Mouse (Mus musculus): ENCODE measurements around the gene Mrpl52. TPM values are rescaled to one million over a fixed set of nuclear protein-coding genes. Genes with fewer than 3 reads are reported as not detected.

Mrpl52 gene
- polyA plus RNA-seq, 1 experiment from 2014 or later, result 231 TPM

DNA sequence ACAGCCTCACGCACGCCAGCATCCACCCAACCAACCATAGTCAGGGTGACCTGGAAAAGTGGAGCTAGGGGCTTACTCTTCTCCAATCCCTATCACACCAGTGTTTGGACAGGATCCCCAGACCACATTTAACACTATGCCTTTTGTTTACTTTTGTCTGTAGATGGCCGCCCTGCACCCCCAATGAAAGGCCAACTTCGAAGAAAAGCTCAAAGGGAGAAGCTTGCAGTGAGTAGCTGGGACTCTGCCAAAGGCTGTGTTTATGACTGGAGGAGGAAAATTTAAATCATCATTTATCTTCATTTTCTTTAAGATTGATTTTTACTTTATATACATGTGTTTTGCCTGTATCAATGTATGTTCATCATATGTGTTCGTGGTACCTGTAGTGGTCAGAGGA is 1.7 kb downstream of the Mrpl52 start:
- no peak overlapping the region for H3K4me2 ChIP-seq (replicated peaks; ENCODE audit: low read depth, low read length)
- DNase-seq (ENCODE audit: low spot score), result no peak
- no peak overlapping the region for H3K4me3 ChIP-seq (ENCODE audit: low read depth, low read length)
- H3K36me3 ChIP-seq (ENCODE audit: control insufficient read depth, insufficient read depth, low read length), result no peaks in the 10 kb centered on the region
- no peak overlapping the region for H3K27ac ChIP-seq (ENCODE audit: low read depth, low read length)
- H3K27me3 ChIP-seq (ENCODE audit: control insufficient read depth, insufficient read depth, low read length), result no peaks in the 10 kb centered on the region
- H3K9ac ChIP-seq (ENCODE audit: low read depth, low read length), result no peak overlapping the region
- no peak for ATAC-seq (ENCODE audit: low FRiP score)
- peaks cover 8% of the 10 kb centered on the region; the same call in 1 of the 2 replicates for H3K4me1 ChIP-seq (replicated peaks; ENCODE audit: control insufficient read depth, insufficient read depth, low read length)
- H3K9me3 ChIP-seq (ENCODE audit: control insufficient read depth, low read length), result no peaks in the 10 kb centered on the region
- 97% methylated on average over 5 of the region's 5 CpGs for WGBS

DNA sequence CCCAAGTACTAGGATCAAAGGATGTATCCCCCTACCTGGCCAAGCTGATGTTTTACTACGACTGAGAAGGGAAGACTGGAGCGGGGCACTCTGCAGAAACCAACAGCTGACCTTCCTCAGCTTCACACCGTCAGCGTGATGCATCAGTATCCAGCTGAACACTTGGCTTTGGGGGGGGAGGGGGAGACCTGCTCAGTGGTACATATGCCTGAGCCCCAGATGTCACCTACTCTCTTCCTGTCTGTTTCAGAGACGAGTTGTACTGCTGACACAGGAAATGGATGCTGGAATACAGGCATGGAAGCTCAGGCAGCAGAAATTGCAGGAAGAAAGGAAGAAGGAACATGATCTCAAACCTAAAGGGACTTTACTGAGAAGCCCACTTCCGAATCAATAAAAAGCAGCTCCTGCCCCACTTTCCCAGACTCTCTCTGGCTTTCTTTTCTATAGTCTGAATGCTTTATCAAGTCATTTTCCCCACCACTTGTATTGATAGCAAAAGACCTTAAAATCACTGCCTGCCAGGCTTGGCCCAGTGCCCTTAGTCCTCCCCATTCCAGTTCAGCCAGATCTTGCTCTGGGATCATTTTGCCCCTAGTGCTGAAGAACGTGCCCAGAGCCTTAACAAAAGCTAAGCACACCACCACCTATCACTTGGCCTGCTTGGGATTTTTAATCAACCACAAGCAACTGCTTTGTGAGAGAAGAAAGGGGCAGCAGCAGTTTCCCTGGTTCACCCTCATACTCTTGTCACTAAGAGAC is 2.8 kb downstream of the Mrpl52 start:
- DNase-seq (ENCODE audit: low spot score) (no peak), ATAC-seq (ENCODE audit: low FRiP score) (no peak)
- 0 out of 2 replicates have a peak overlapping the region, but pooled peaks have one; percentile 86 for H3K27ac ChIP-seq (ENCODE audit: low read depth, low read length)
- H3K27me3 ChIP-seq (ENCODE audit: control insufficient read depth, insufficient read depth, low read length), result no peaks in the 10 kb centered on the region
- 72% methylated on average over 7 of the region's 7 CpGs for WGBS
- H3K4me3 ChIP-seq (ENCODE audit: low read depth, low read length), result 0 out of 2 replicates have a peak overlapping the region, but pooled peaks have one; percentile 65
- H3K36me3 ChIP-seq (ENCODE audit: control insufficient read depth, insufficient read depth, low read length), result no peaks in the 10 kb centered on the region
- H3K4me2 ChIP-seq (replicated peaks; ENCODE audit: low read depth, low read length), result no peak overlapping the region
- H3K4me1 ChIP-seq (replicated peaks; ENCODE audit: control insufficient read depth, insufficient read depth, low read length), result peaks cover 10% of the 10 kb centered on the region; the same call in 1 of the 2 replicates
- H3K9ac ChIP-seq (ENCODE audit: low read depth, low read length), result peak overlapping the region; percentile 0; the same call in 1 of the 2 replicates
- no peaks in the 10 kb centered on the region for H3K9me3 ChIP-seq (ENCODE audit: control insufficient read depth, low read length)

DNA sequence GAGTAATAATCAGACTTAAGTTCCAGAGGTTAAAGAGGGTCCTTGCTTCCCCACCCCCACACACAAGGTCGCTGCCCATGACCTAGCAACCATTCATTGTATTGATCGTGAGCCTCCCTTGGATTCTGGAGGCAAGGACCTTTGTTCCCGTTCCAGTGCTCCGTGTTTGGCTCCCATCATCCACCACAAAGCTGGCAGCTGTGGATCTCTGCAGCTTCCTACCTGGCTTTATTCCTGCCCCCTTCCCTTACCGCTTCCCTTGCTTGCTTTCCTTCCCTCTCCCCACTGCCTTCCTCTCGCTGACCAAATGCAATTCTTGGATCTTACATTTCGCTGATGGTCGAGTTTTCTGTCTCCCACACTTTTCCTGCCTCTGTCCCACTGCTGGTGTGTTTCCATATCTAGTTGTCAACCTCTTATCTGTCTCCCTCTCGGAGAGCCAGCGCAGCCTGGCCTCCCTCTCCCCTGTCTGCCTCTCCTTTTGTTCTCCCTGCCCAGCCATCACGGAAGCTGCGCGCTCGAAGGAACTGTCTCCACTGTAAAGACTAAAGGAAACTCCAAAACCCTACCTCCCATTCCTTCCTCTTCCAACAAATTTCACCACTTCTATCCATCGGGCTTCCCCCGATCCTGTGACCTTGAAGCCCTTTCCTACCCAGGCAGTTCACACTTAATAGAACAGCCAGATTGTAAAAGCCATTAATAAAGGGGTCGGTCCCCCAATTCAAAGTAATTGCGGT is 3.9 kb downstream of the Mrpl52 start:
- peak overlapping the region; percentile 74 for H3K4me2 ChIP-seq (replicated peaks; ENCODE audit: low read depth, low read length)
- H3K36me3 ChIP-seq (ENCODE audit: control insufficient read depth, insufficient read depth, low read length), result no peaks in the 10 kb centered on the region
- H3K4me3 ChIP-seq (ENCODE audit: low read depth, low read length), result peak overlapping the region; percentile 65
- H3K4me1 ChIP-seq (replicated peaks; ENCODE audit: control insufficient read depth, insufficient read depth, low read length), result peaks cover 10% of the 10 kb centered on the region; the same call in 1 of the 2 replicates
- DNase-seq (ENCODE audit: low spot score) (peak; percentile 66), ATAC-seq (ENCODE audit: low FRiP score) (no peak)
- no peaks in the 10 kb centered on the region for H3K9me3 ChIP-seq (ENCODE audit: control insufficient read depth, low read length)
- peak overlapping the region; percentile 93 for H3K9ac ChIP-seq (ENCODE audit: low read depth, low read length)
- WGBS, result 2% methylated on average over 18 of the region's 18 CpGs
- H3K27me3 ChIP-seq (ENCODE audit: control insufficient read depth, insufficient read depth, low read length), result no peaks in the 10 kb centered on the region
- H3K27ac ChIP-seq (ENCODE audit: low read depth, low read length), result peak overlapping the region; percentile 86

DNA sequence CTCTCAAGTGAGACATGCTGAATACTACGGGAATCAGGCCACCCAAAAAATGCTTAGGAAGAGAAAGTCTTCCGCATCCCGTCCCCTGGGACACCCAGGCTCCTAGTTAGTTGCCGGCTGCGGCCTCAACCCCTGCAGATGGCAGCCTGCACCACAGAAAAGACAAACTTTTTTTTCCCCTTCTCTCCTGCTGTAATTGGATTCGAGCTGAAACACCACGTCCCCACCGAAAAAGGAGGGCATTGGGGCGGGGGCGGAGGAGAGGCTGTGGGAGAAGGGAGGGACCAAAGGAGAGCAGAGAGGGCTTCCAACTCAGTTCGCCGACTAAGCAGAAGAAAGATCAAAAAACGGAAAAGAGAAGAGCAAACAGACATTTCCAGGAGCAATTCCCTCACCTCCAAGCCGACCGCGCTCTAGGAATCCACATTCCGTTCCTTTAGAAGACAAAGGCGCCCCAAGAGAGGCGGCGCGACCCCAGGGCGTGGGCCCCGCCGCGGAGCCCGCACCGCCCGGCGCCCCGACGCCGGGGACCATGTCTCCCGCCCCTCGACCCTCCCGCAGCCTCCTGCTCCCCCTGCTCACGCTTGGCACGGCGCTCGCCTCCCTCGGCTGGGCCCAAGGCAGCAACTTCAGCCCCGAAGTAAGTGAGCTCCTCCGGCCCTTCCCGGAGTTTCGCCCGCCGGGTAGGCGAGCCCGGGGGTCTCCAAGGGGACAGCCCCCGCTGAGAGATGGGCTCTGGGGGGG is 4.8 kb downstream of the Mrpl52 start, which contains the start of gene Mmp14:
Gene Mmp14, plus strand, starts transcription at position 279 of the 744 bp plus-strand sequence.
- Histone ChIP-seq H3K9me3 (ENCODE audit: control insufficient read depth, low read length) (no peaks in the 10 kb centered on the region), H3K4me2 (replicated peaks; ENCODE audit: low read depth, low read length) (peak within 1 kb of the TSS; percentile 74), H3K36me3 (ENCODE audit: control insufficient read depth, insufficient read depth, low read length) (no peaks in the 10 kb centered on the region; the same call in 1 of the 2 replicates), H3K27me3 (ENCODE audit: control insufficient read depth, insufficient read depth, low read length) (no peaks in the 10 kb centered on the region), H3K9ac (ENCODE audit: low read depth, low read length) (peak within 1 kb of the TSS; percentile 93), H3K4me3 (ENCODE audit: low read depth, low read length) (peak within 1 kb of the TSS; percentile 65), H3K27ac (ENCODE audit: low read depth, low read length) (peak within 1 kb of the TSS; percentile 86), H3K4me1 (replicated peaks; ENCODE audit: control insufficient read depth, insufficient read depth, low read length) (peaks cover 10% of the 10 kb centered on the region; the same call in 1 of the 2 replicates)
- 0% methylated on average over 37 of the region's 49 CpGs for WGBS
- ATAC-seq (ENCODE audit: low FRiP score), result peak; percentile 39
- peak; percentile 76 for DNase-seq (ENCODE audit: low spot score)

DNA sequence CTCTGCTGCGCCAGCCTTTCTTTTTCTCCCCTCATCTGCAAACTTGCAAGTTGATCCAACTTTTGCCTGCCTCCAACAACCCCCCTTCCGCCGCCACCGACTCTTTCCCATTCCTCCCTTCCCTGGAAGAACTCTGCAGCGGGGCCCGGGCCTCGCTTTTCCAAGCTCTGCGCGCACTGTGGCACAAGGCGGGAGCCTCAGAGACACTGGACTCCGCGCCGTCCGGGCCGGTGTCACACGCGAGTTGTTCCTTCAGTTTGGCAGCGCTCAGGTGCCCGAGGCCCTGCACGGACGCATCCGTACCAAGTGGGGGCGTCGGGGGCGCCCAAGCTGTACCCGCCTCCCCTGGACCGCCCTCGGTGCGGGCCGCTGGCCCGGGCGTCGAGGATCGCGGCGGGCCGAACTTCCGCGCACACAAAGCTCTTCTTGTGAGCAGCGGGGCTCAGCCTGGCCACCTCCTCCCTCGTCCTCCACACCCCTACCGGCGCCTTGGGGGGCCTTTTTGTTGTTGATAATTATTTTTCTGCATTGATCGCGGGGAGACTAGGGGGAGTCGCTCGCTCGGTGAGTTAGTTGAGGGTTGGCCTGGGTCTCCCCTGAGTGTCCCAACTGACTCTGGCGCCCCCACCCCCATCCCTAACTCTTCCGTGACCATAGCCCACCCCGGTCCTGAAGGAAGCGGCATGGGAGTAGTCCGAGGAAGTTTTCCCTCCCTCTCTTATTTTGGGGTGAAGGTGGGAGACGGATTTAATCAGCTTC is 5.5 kb downstream of the Mrpl52 start:
- Histone ChIP-seq H3K27me3 (ENCODE audit: control insufficient read depth, insufficient read depth, low read length) (no peaks in the 10 kb centered on the region), H3K4me3 (ENCODE audit: low read depth, low read length) (peak overlapping the region; percentile 65), H3K9ac (ENCODE audit: low read depth, low read length) (peak overlapping the region; percentile 93), H3K36me3 (ENCODE audit: control insufficient read depth, insufficient read depth, low read length) (no peaks in the 10 kb centered on the region; the same call in 1 of the 2 replicates), H3K4me1 (replicated peaks; ENCODE audit: control insufficient read depth, insufficient read depth, low read length) (peaks cover 10% of the 10 kb centered on the region; the same call in 1 of the 2 replicates), H3K27ac (ENCODE audit: low read depth, low read length) (peak overlapping the region; percentile 86), H3K4me2 (replicated peaks; ENCODE audit: low read depth, low read length) (peak overlapping the region; percentile 74), H3K9me3 (ENCODE audit: control insufficient read depth, low read length) (no peaks in the 10 kb centered on the region)
- ATAC-seq (ENCODE audit: low FRiP score), result peak; percentile 33
- WGBS, result 3% methylated on average over 53 of the region's 54 CpGs
- peak; percentile 70 for DNase-seq (ENCODE audit: low spot score)

DNA sequence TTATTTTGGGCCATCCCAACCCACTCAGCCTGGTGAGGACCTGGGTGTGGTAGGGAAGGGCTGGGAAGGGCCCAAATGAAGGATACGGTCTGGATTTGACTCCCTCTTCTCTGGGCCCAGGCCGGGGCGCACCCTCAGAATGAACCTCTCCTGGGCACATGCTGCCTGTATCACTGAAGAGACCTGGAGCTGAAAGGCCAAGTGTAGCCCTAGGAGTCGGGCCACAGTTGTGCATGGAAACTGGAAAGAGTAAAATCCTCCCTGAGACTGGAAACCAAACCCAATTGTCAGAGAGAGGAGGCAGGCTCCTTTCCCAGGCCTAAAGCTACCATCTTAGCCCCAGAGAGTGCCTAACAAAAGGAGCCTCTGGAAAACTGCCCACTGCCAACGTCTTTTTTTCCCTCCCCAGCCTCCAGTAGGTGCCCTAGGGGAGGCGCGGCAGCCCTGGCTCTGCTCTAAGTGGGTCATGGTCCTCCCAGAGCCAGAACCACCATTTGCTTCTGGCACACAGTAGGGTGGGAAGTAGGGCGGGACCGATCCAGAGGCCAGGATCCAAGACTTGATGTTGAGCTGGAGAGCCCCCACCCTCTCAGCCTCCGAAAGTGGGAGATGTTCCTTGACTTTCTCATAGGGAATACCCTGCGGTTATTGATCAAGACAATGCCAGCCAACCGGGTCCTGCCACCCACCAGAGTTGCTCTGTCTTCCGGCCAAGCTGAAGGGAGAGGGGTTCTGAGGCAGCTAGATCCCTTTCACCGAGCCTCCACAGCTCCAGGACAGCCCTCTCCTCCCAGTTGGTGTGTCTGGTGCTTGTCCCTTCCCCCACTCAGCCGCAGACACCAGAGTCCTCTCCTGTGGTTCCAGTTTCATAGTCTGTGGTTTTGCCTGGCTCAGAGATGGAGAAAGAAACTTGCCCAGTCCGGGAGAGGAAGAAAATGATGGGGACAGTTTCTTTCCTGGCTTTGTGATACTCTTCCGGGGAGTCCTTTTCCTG is 6.4 kb downstream of the Mrpl52 start:
- peak; percentile 39 for DNase-seq (ENCODE audit: low spot score)
- WGBS, result 43% methylated on average over 17 of the region's 17 CpGs
- peak; percentile 29; the same call in 1 of the 2 replicates for ATAC-seq (ENCODE audit: low FRiP score)
- Histone ChIP-seq H3K9ac (ENCODE audit: low read depth, low read length) (peak overlapping the region; percentile 93), H3K27ac (ENCODE audit: low read depth, low read length) (peak overlapping the region; percentile 86; the same call in 1 of the 2 replicates), H3K9me3 (ENCODE audit: control insufficient read depth, low read length) (no peaks in the 10 kb centered on the region), H3K4me2 (replicated peaks; ENCODE audit: low read depth, low read length) (peak overlapping the region; percentile 74), H3K27me3 (ENCODE audit: control insufficient read depth, insufficient read depth, low read length) (no peaks in the 10 kb centered on the region), H3K4me1 (replicated peaks; ENCODE audit: control insufficient read depth, insufficient read depth, low read length) (peaks cover 10% of the 10 kb centered on the region; the same call in 1 of the 2 replicates), H3K36me3 (ENCODE audit: control insufficient read depth, insufficient read depth, low read length) (no peaks in the 10 kb centered on the region; the same call in 1 of the 2 replicates), H3K4me3 (ENCODE audit: low read depth, low read length) (peak overlapping the region; percentile 65)

DNA sequence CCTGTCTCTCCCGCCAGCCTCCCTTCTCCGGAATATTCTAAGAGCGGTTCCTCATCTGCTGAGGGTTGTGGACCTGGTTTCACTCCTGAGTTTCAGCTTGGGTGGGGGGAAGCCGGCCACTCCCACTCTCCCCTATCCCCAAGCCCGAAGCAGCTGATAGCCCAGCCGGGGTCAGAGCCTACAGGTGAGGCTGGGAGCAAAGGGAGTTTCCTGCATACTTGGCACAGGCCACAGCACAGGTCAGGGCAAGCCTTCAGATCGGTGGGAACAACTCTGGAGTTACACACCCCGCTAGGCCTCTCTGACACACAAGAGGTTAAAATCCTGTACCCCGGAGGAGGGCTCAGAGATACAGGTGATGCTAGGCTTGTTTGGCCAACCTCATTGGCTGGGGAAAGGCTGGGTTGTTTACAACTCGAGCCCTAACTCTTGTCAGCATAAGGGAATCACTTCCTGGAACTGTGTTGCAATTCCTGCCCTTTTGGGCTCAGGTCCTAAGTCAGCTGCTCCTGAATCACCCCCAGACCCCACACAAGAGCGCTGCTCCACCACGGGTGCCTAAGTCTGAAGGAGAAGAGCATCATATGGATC is 7.3 kb downstream of the Mrpl52 start:
- Histone ChIP-seq H3K4me3 (ENCODE audit: low read depth, low read length) (peak overlapping the region; percentile 65), H3K4me2 (replicated peaks; ENCODE audit: low read depth, low read length) (peak overlapping the region; percentile 74; the same call in 1 of the 2 replicates), H3K4me1 (replicated peaks; ENCODE audit: control insufficient read depth, insufficient read depth, low read length) (peaks cover 10% of the 10 kb centered on the region; the same call in 1 of the 2 replicates), H3K36me3 (ENCODE audit: control insufficient read depth, insufficient read depth, low read length) (no peaks in the 10 kb centered on the region; the same call in 1 of the 2 replicates), H3K9me3 (ENCODE audit: control insufficient read depth, low read length) (no peaks in the 10 kb centered on the region), H3K9ac (ENCODE audit: low read depth, low read length) (no peak overlapping the region), H3K27ac (ENCODE audit: low read depth, low read length) (no peak overlapping the region), H3K27me3 (ENCODE audit: control insufficient read depth, insufficient read depth, low read length) (no peaks in the 10 kb centered on the region)
- 69% methylated on average over 12 of the region's 12 CpGs for WGBS
- DNase-seq (ENCODE audit: low spot score) (no peak), ATAC-seq (ENCODE audit: low FRiP score) (no peak)

All from hindbrain, embryonic 11.5 days (tissue).